Mouse (Mus musculus) adrenal gland, adult (tissue): ENCODE measurements at regions not wholly inside any gene's neighbourhood (a gene's known extent, or its start where the extent isn't known, plus 50 kb on each side); places are given as distances from the start of the nearest gene placed in this dataset.
"Not testable (repeated sequence)": the region's sequence is repeated elsewhere in the genome, so short reads cannot be mapped to it uniquely, and the experiment has no call there.

Experiments
- DNase-seq, 2 experiments: peaks; one replicate each; pipeline ENCODE4 v3.0.0; 2022 to 2023; ENCODE audit warnings: low spot score in 1 of 2; ENCODE audit not compliant: inconsistent age in 2 of 2

- peak in 1 of 2 experiments; percentile 27 for DNase-seq
Observed at GRCm38 (mm10) chr1:117354624-117355023, 342.3 kb upstream of the Gm28363 start.

- DNase-seq, result no peak
Observed at GRCm38 (mm10) chr1:117356418-117357194, 340.3 kb upstream of the Gm28363 start.

- no peak for DNase-seq
Observed at GRCm38 (mm10) chr1:117364066-117364465, 332.9 kb upstream of the Gm28363 start.

GRCm38 (mm10) chr1:117412349-117412748 lies 284.6 kb upstream of the Gm28363 start:
- DNase-seq, result no peak

- no peak for DNase-seq
Observed at GRCm38 (mm10) chr1:117457736-117458135, 239.2 kb upstream of the Gm28363 start.

- DNase-seq, result not testable (repeated sequence)
Observed at GRCm38 (mm10) chr1:117458156-117458850, 238.6 kb upstream of the Gm28363 start.

GRCm38 (mm10) chr1:117459126-117459525 lies 237.8 kb upstream of the Gm28363 start:
- DNase-seq, result not testable (repeated sequence)

- no peak for DNase-seq
Observed at GRCm38 (mm10) chr1:117490176-117490575, 206.8 kb upstream of the Gm28363 start.

GRCm38 (mm10) chr1:117497003-117497402 lies 199.9 kb upstream of the Gm28363 start:
- DNase-seq, result no peak

- peak in 1 of 2 experiments; percentile 25 for DNase-seq
Observed at GRCm38 (mm10) chr1:117519498-117520032, 177.4 kb upstream of the Gm28363 start.
